Mouse (Mus musculus) lung, postnatal 0 days (tissue): ENCODE results near the gene Slc2a8. TPM values are rescaled to one million over a fixed set of nuclear protein-coding genes. Genes with fewer than 3 reads are reported as not detected.

Experiments
- ATAC-seq: fragments of 200-750 bp; cut with Nextera tagmentation; 2 replicates; pipeline ENCODE4 v1.8.0; 2017; ENCODE audit warnings: moderate library complexity
- DNase-seq: peaks from one replicate; pipeline ENCODE4 v3.0.0-alpha.2; 2016; ENCODE audit warnings: low spot score
- H3K27ac ChIP-seq: fragments of 300-500 bp; sonication (generic); 2 replicates; pipeline ENCODE4 v1.5.1; 2014; ENCODE audit warnings: antibody characterized with exemption, mild to moderate bottlenecking, low read length, mixed read lengths
- H3K27me3 ChIP-seq: fragments of 300-500 bp; sonication (generic); replicated peaks from 2 replicates; pipeline ENCODE4 v1.6.1; 2014; ENCODE audit warnings: low read length, mixed read lengths; ENCODE audit not compliant: insufficient read depth
- H3K36me3 ChIP-seq: fragments of 300-500 bp; sonication (generic); 2 replicates; pipeline ENCODE4 v1.6.1; 2014; ENCODE audit warnings: low read length, mixed read lengths; ENCODE audit not compliant: insufficient read depth
- H3K4me1 ChIP-seq: fragments of 300-500 bp; sonication (generic); 2 replicates; pipeline ENCODE4 v1.6.1; 2014; ENCODE audit warnings: antibody characterized with exemption, low read depth, low read length, mixed read lengths; ENCODE audit not compliant: insufficient read depth
- H3K4me2 ChIP-seq: fragments of 300-500 bp; sonication (generic); replicated peaks from 2 replicates; pipeline ENCODE4 v1.6.1; 2014; ENCODE audit warnings: low read depth, mild to moderate bottlenecking, low read length, moderate library complexity, mixed read lengths
- H3K4me3 ChIP-seq: fragments of 300-500 bp; sonication (generic); 2 replicates; pipeline ENCODE4 v1.5.1; 2014; ENCODE audit warnings: low read depth, low read length
- H3K9ac ChIP-seq: fragments of 300-500 bp; sonication (generic); replicated peaks from 2 replicates; pipeline ENCODE4 v1.6.1; 2014; ENCODE audit warnings: low read depth, mild to moderate bottlenecking
- H3K9me3 ChIP-seq: fragments of 300-500 bp; sonication (generic); 2 replicates; pipeline ENCODE4 v1.6.1; 2016; ENCODE audit warnings: low read length, mixed read lengths
- CTCF ChIP-seq: IDR thresholded peaks from 2 replicates; pipeline ENCODE4 v1.5.1; 2016; ENCODE audit warnings: antibody characterized with exemption, mild to moderate bottlenecking
- EP300 ChIP-seq: IDR thresholded peaks from 2 replicates; pipeline ENCODE4 v1.6.1; 2016; ENCODE audit warnings: antibody characterized with exemption, mild to moderate bottlenecking, control low read depth
- WGBS: fragments of 180-500 bp; shearing (Covaris S2); extraction: QIAGEN DNeasy Blood & Tissue Kit; methylation state at CpG from one replicate; pipeline ENCODE4 v1.1.7; 2014; 5-methylcytosine and 5-hydroxymethylcytosine counted together
- polyA plus RNA-seq: library from polyadenylated mRNA; unstranded; fragments of >200 nt; fragmentation: Nextera tagmentation; extraction: Ambion mirVana; gene quantifications from 2 replicates; pipeline ENCODE4 v1.2.1, GENCODE M21; 2015

Gene Slc2a8
- polyA plus RNA-seq, 1 experiment from 2014 or later, result 19.5 TPM

DNA sequence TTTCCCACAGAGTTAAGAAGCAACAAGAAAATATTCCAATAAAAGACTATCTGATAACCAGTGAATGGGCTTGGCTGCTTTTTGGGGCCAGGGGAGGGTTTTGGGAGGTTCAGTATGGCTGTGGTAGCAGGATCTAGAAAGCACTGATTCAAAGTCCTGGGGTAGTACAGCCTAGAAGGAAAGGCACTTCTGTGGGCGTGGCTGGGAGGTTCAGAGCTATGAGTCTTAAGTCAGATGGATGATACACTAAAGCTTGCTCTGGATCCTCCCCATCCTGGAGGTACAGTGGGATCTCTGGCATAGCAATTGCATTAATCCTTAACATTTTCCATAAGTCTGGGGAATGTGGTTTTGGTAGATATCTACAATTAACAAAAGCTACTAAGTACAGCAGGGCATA, 17.9 kb downstream of the Slc2a8 start:
- H3K4me1 ChIP-seq, result peaks cover 13% of the 10 kb centered on the region
- DNase-seq (no peak), ATAC-seq (no peak)
- no peak overlapping the region for H3K9ac ChIP-seq
- no peaks in the 10 kb centered on the region for H3K27me3 ChIP-seq
- no peak for TF ChIP-seq EP300
- TF ChIP-seq CTCF, result no peak
- H3K4me2 ChIP-seq, result no peak overlapping the region
- WGBS, result 75% methylated on average over 1 of the region's 1 CpGs
- H3K9me3 ChIP-seq, result no peaks in the 10 kb centered on the region
- H3K36me3 ChIP-seq, result peaks cover 3% of the 10 kb centered on the region; the same call in 1 of the 2 replicates
- no peak overlapping the region for H3K27ac ChIP-seq
- H3K4me3 ChIP-seq, result no peak overlapping the region

DNA sequence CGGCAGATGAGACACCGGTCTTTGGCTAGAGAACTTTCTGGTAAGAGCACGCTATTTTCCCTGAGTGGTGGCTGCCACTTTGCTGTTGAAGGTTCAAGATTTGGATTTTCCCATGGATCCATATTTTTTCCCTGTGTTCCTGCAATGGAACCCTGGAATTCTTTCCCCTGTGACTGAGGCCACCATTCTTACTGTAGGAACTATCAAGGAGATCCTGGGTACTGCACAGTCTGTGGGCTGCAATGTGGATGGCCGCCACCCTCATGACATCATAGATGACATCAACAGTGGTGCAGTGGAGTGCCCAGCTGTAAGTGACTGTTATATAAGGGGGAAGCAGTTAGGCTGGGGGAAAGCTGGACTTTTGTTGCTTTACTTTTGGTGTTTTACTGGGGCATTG, 18.3 kb downstream of the Slc2a8 start:
- Histone ChIP-seq H3K27ac (no peak overlapping the region), H3K9me3 (no peaks in the 10 kb centered on the region), H3K4me3 (no peak overlapping the region), H3K36me3 (peaks cover 3% of the 10 kb centered on the region; the same call in 1 of the 2 replicates), H3K9ac (no peak overlapping the region), H3K27me3 (no peaks in the 10 kb centered on the region), H3K4me1 (peaks cover 13% of the 10 kb centered on the region), H3K4me2 (no peak overlapping the region)
- WGBS, result 38% methylated on average over 4 of the region's 4 CpGs
- ATAC-seq, result no peak
- TF ChIP-seq EP300 (no peak), CTCF (no peak)
- no peak for DNase-seq

DNA sequence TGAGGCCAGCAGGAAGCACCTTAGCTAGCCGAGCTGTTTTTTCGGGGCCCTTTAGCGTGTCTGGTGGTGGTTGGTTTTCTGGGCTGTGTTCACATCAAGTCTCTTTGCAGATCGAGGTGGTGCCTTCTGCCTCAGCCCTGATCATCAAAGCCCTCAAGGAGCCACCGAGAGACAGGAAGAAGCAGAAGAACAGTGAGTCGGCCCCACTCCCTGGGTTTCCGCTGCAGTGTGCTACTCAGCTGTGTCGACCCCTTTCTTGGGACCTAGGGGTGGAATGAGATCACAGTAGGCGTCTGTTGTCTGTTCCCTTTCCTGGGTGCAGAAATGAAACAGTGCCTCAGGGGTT, 19.0 kb downstream of the Slc2a8 start:
- H3K4me1 ChIP-seq, result peaks cover 11% of the 10 kb centered on the region
- 6% methylated on average over 9 of the region's 9 CpGs for WGBS
- H3K27ac ChIP-seq, result no peak overlapping the region

DNA sequence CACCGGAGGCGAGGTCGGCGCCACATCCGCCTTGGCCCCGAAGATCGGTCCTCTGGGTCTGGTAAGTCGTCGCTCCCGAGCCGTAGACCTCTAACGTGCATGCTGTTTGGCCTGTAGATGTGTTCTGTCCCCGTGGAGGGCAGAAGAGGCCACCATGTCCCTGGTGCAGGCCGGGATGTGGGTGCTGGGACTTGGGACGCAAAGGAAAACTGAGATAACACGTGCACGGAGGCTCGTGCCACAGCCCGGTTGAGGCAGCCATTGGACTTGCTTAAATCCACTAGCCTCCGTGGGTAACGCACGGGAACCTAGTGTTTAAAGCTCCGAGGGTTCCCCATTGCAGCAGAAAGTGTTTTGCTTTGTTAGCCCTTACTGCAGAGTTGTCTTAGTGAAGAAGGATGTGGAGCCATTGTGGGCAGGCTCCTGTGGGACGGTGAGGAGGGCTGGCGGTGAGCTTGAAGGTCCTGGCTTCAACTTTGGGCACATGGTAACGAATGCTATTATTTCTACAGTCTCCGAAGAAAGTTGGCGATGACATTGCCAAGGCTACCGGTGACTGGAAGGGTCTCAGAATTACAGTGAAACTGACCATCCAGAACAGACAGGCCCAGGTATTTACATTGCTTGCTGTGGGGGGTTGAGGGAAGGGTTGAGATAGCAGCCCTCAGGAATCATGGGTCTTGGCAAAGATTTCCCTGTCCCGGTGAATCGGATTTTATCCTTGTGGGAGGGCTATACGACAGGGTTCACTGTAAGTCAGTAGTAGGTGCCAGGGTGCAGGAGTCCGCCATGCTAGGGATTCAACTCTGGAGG, 19.6 kb downstream of the Slc2a8 start:
- H3K9me3 ChIP-seq, result no peaks in the 10 kb centered on the region
- DNase-seq (peak; percentile 26), ATAC-seq (no peak)
- peak overlapping the region; percentile 81 for H3K27ac ChIP-seq
- peak overlapping the region; percentile 69 for H3K4me3 ChIP-seq
- peak overlapping the region; percentile 92 for H3K9ac ChIP-seq
- no peaks in the 10 kb centered on the region for H3K27me3 ChIP-seq
- peaks cover 7% of the 10 kb centered on the region for H3K4me1 ChIP-seq
- peaks cover 3% of the 10 kb centered on the region; the same call in 1 of the 2 replicates for H3K36me3 ChIP-seq
- TF ChIP-seq CTCF (no peak), EP300 (no peak)
- H3K4me2 ChIP-seq, result peak overlapping the region; percentile 85
- under 1% methylated on average over 33 of the region's 33 CpGs for WGBS

More for the DNA sequence above, 19.0 kb downstream of the Slc2a8 start:
- TF ChIP-seq EP300 (no peak), CTCF (no peak)
- DNase-seq, result no peak
- no peaks in the 10 kb centered on the region for H3K27me3 ChIP-seq
- peaks cover 3% of the 10 kb centered on the region; the same call in 1 of the 2 replicates for H3K36me3 ChIP-seq
- no peak for ATAC-seq
- H3K4me3 ChIP-seq, result peak overlapping the region; percentile 69
- H3K9ac ChIP-seq, result peak overlapping the region; percentile 92
- H3K4me2 ChIP-seq, result peak overlapping the region; percentile 85
- H3K9me3 ChIP-seq, result no peaks in the 10 kb centered on the region

DNA sequence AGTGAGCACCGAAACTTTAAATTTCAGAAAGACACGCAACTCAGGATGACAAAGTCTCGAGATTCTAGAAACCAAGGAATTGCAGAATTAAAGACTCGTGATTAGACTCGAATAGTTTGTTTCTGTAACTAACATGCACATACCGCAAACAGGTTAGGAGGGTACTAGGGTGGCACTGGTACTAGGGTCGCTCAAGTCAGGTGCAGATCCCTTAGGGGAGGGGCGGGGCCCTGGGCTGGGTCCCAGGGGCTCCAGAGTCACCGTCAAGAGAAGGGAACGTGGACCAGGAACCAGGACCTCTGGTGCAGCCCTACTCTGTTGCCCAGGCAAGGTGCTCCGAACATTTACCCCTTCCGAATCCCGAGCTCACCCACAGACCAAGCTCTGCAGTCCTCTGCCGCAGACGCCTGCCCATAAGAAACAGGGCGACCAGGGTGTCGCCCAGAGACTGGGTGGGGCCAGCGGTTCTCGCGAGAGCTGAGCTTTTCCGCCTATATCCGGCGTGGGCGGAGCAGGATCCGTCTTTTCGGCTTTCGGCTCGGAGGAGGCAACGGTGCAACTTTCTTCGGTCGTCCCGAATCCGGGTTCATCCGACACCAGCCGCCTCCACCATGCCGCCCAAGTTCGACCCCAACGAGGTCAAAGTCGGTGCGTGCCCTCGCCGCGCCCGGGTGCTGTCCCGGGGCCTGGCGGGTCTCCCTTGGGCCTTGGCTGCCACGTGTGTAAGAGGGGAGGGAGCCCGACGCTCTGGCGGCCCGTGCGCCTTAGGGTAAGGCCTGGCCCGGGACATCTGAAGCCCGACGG, 20.5 kb downstream of the Slc2a8 start, which contains the start of the genes Rpl12 and Lrsam1:
Gene Rpl12, plus strand, starts transcription at position 368 of the 804 bp plus-strand sequence.
Gene Lrsam1, minus strand, starts transcription at position 423 of the 804 bp plus-strand sequence.
- ATAC-seq, result peak; percentile 97
- H3K9me3 ChIP-seq, result no peaks in the 10 kb centered on the region
- TF ChIP-seq CTCF, result no peak
- TF ChIP-seq EP300, result peak; percentile 94
- H3K36me3 ChIP-seq, result peaks cover 3% of the 10 kb centered on the region; the same call in 1 of the 2 replicates
- peaks cover 7% of the 10 kb centered on the region for H3K4me1 ChIP-seq
- no peaks in the 10 kb centered on the region for H3K27me3 ChIP-seq
- peak within 1 kb of the TSS; percentile 85 for H3K4me2 ChIP-seq
- WGBS, result 2% methylated on average over 50 of the region's 55 CpGs
- peak within 1 kb of the TSS; percentile 81 for H3K27ac ChIP-seq
- peak; percentile 97 for DNase-seq
- H3K4me3 ChIP-seq, result peak within 1 kb of the TSS; percentile 69
- H3K9ac ChIP-seq, result peak within 1 kb of the TSS; percentile 92

DNA sequence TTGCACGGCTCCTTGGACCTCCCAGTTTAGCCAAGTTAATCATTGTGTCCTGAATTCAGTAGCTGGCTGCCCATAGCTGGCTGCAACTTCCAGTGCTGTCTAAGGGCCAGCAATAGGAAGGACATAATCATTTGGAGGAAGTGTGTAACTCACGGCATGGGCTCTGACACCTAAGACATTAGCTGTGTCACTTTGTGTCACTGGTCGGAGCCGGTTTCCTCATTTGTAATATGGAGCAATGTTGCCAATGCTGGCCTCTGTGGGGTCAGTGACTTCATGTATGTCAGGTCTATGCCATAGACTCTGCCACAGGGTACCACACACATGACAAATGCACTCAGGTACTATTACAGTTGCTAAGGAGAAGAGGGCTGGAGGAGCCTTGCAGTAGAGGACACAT, 21.6 kb downstream of the Slc2a8 start:
- WGBS, result 84% methylated on average over 4 of the region's 4 CpGs
- H3K4me2 ChIP-seq, result no peak overlapping the region
- H3K4me1 ChIP-seq, result peaks cover 7% of the 10 kb centered on the region
- no peak overlapping the region for H3K9ac ChIP-seq
- no peak for ATAC-seq
- TF ChIP-seq EP300, result no peak
- TF ChIP-seq CTCF, result no peak
- no peaks in the 10 kb centered on the region for H3K27me3 ChIP-seq
- no peak overlapping the region for H3K4me3 ChIP-seq
- H3K27ac ChIP-seq, result no peak overlapping the region
- H3K9me3 ChIP-seq, result no peaks in the 10 kb centered on the region
- peak; percentile 16 for DNase-seq
- peaks cover 3% of the 10 kb centered on the region; the same call in 1 of the 2 replicates for H3K36me3 ChIP-seq
